Mouse (Mus musculus): Measurements from ENCODE around the gene Btnl2. TPM values are rescaled to one million over a fixed set of nuclear protein-coding genes. Genes with fewer than 3 reads are reported as not detected.
"Not testable (repeated sequence)": the region's sequence is repeated elsewhere in the genome, so short reads cannot be mapped to it uniquely, and the experiment has no call there.

The Btnl2 gene
- total RNA-seq, 1 experiment: not detected

DNA sequence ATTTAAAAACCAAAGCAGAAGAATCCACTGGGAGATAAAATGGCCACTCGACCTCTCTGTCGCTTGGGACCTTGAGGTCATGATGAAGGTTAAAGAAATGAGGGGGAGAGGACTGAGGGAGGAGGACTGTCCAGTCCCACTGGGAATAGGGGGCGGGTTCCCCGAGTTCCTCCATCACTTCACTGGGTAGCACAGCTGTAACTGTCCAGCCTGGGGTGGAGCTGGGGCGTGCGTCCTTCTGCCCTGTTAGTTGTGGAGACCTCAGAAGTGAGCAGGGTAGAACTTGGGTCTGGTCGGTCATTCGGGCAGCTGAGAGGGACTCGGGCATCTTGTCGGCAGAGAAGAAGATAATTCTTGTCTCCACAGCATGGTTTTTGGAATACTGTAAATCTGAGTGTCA, 45.4 kb upstream of the Btnl2 start:
- no peak for DNase-seq (ENCODE audit: low read depth, low spot score)
- in situ Hi-C loops (cut with MboI; ENCODE audit: low sequenced_read_pairs in 2 of 2, unreplicated experiment in 2 of 2): no loop called here
- no peaks in the 10 kb centered on the region for H3K36me3 ChIP-seq (ENCODE audit: control insufficient read depth, insufficient read depth, low read length, poor library complexity, severe bottlenecking)
- H3K4me3 ChIP-seq (ENCODE audit: insufficient read depth in 1 of 2, low read depth in 1 of 2, low read length in 2 of 2, poor library complexity in 1 of 2, severe bottlenecking in 1 of 2): peak overlapping the region; percentile 52 to 61; a peak in 3 of 4 replicates
- peaks cover 0 to 3% of the 10 kb centered on the region in 2 experiments; a peak in 1 of 4 replicates for H3K4me1 ChIP-seq (ENCODE audit: control insufficient read depth in 2 of 2, insufficient read depth in 2 of 2, low read length in 2 of 2, poor library complexity in 1 of 2)
- no peak overlapping the region for H3K27ac ChIP-seq (ENCODE audit: insufficient read depth, low read depth, low read length, poor library complexity, severe bottlenecking)
- H3K9me3 ChIP-seq (ENCODE audit: control insufficient read depth, insufficient read depth, low read depth, low read length): no peaks in the 10 kb centered on the region
- no peak overlapping the region for H3K9ac ChIP-seq (ENCODE audit: insufficient read depth, low read depth, low read length, poor library complexity, severe bottlenecking)
- TF ChIP-seq ZNF384 (IDR thresholded peaks at IDR 0.05; ENCODE audit: low read depth, low read length): no peak
- no peak for TF ChIP-seq ZC3H11A (IDR thresholded peaks at IDR 0.05; ENCODE audit: borderline replicate concordance, low read depth, low read length)
- TF ChIP-seq HCFC1 (IDR thresholded peaks at IDR 0.05; ENCODE audit: borderline replicate concordance, insufficient read depth, low read length): no peak
- TF ChIP-seq CHD2 (IDR thresholded peaks at IDR 0.05; ENCODE audit: low read depth, low read length): no peak
- TF ChIP-seq MAFK (IDR thresholded peaks at IDR 0.05; ENCODE audit: insufficient read depth, low read depth, low read length): no peak

DNA sequence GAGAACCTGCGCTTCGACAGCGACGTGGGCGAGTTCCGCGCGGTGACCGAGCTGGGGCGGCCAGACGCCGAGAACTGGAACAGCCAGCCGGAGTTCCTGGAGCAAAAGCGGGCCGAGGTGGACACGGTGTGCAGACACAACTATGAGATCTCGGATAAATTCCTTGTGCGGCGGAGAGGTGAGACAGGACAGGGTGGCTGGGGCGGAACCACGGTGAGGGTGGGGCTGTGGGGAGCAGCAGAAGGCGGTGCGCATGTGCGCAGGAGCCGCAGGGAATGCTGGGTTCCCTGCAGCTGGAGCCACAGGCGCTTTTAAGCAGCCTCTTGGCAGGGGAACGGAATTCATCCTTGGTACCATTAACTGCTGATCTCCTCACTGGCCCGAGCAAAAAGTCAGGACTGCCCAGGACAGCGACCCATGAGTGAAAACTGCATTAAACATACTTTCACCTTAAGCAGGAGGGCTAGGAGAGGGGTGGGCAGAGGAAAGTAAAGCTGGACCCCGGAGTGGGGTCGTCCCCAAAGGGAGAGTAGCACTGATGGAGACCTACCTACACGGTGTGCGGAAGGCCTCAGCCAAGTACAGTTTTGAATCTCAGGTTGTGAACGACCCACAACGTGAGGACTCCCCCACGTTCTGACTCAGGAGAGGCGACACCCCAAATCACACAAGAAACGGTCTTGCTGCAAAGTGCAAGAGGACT, 44.8 kb upstream of the Btnl2 start:
- H3K9ac ChIP-seq (ENCODE audit: insufficient read depth, low read depth, low read length, poor library complexity, severe bottlenecking): peak overlapping the region; percentile 48; the same call in 1 of the 2 replicates

DNA sequence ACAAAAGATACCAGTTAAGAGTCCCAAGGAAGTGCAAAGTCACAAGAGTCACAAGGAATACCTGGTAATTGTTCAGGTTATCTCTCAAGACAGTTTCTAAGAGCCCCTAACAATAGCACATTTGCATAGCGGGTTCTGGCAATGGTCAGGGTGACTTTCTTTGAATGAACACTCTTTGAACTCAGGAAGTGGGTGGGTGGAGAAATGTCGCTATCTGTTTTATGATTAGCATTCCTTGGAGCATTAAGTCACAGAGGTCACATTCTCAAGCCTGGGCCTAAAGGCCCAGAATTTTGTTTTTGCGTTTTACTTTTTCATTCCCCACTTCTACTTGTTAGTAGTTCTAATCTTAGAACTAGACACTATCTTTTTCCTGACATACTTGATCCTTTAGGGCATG, 44.1 kb upstream of the Btnl2 start:
- H3K4me1 ChIP-seq (ENCODE audit: control insufficient read depth in 2 of 2, insufficient read depth in 2 of 2, low read length in 2 of 2, poor library complexity in 1 of 2); H3K4me3 ChIP-seq (ENCODE audit: insufficient read depth in 1 of 2, low read depth in 1 of 2, low read length in 2 of 2, poor library complexity in 1 of 2, severe bottlenecking in 1 of 2); H3K27ac ChIP-seq (ENCODE audit: insufficient read depth, low read depth, low read length, poor library complexity, severe bottlenecking); H3K9ac ChIP-seq (ENCODE audit: insufficient read depth, low read depth, low read length, poor library complexity, severe bottlenecking); DNase-seq (ENCODE audit: low read depth, low spot score); H3K9me3 ChIP-seq (ENCODE audit: control insufficient read depth, insufficient read depth, low read depth, low read length); H3K36me3 ChIP-seq (ENCODE audit: control insufficient read depth, insufficient read depth, low read length, poor library complexity, severe bottlenecking): not testable (repeated sequence)
- in situ Hi-C loops (cut with MboI; ENCODE audit: low sequenced_read_pairs in 2 of 2, unreplicated experiment in 2 of 2): loop anchor here in 1 of 2 experiments (5.0 kb wide), 1 partner anchor 63 kb away; no protein-coding TSS in a partner anchor

More for the DNA sequence above, 44.8 kb upstream of the Btnl2 start:
- no peak for DNase-seq (ENCODE audit: low read depth, low spot score)
- H3K4me1 ChIP-seq (ENCODE audit: control insufficient read depth in 2 of 2, insufficient read depth in 2 of 2, low read length in 2 of 2, poor library complexity in 1 of 2): peaks cover 0 to 4% of the 10 kb centered on the region in 2 experiments; a peak in 1 of 4 replicates
- peak overlapping the region; percentile 52 to 61 for H3K4me3 ChIP-seq (ENCODE audit: insufficient read depth in 1 of 2, low read depth in 1 of 2, low read length in 2 of 2, poor library complexity in 1 of 2, severe bottlenecking in 1 of 2)
- no peaks in the 10 kb centered on the region for H3K36me3 ChIP-seq (ENCODE audit: control insufficient read depth, insufficient read depth, low read length, poor library complexity, severe bottlenecking)
- TF ChIP-seq MAFK (IDR thresholded peaks at IDR 0.05; ENCODE audit: insufficient read depth, low read depth, low read length): no peak
- no peak for TF ChIP-seq HCFC1 (IDR thresholded peaks at IDR 0.05; ENCODE audit: borderline replicate concordance, insufficient read depth, low read length)
- no peak for TF ChIP-seq ZC3H11A (IDR thresholded peaks at IDR 0.05; ENCODE audit: borderline replicate concordance, low read depth, low read length)
- no peak for TF ChIP-seq ZNF384 (IDR thresholded peaks at IDR 0.05; ENCODE audit: low read depth, low read length)
- no peak for TF ChIP-seq CHD2 (IDR thresholded peaks at IDR 0.05; ENCODE audit: low read depth, low read length)
- H3K27ac ChIP-seq (ENCODE audit: insufficient read depth, low read depth, low read length, poor library complexity, severe bottlenecking): no peak overlapping the region
- in situ Hi-C loops (cut with MboI; ENCODE audit: low sequenced_read_pairs in 2 of 2, unreplicated experiment in 2 of 2): loop anchor here in 1 of 2 experiments (5.0 kb wide), 1 partner anchor 63 kb away; no protein-coding TSS in a partner anchor
- no peaks in the 10 kb centered on the region for H3K9me3 ChIP-seq (ENCODE audit: control insufficient read depth, insufficient read depth, low read depth, low read length)

DNA sequence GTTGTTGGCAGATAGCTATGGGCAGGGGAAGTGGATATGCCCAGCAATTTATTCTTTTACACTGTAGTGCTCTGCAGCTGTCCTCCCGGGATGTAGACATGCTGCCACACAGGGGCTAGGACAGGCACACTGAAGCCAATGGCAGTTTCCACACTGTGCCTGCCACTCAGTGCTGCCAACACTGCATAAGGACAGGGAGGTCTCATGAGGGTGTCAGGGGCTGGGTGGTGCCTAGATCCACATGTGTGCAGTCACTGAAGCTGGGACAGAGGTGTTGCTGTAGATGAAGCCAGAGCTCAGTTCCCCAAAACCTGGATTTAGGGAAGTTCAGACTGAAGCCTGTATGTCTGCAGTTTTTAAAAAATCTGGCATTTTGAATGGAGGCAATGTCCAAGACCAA, 42.4 kb upstream of the Btnl2 start:
- no peak for TF ChIP-seq HCFC1 (IDR thresholded peaks at IDR 0.05; ENCODE audit: borderline replicate concordance, insufficient read depth, low read length)
- TF ChIP-seq ZNF384 (IDR thresholded peaks at IDR 0.05; ENCODE audit: low read depth, low read length): no peak
- TF ChIP-seq CHD2 (IDR thresholded peaks at IDR 0.05; ENCODE audit: low read depth, low read length): no peak
- TF ChIP-seq MAFK (IDR thresholded peaks at IDR 0.05; ENCODE audit: insufficient read depth, low read depth, low read length): no peak
- TF ChIP-seq ZC3H11A (IDR thresholded peaks at IDR 0.05; ENCODE audit: borderline replicate concordance, low read depth, low read length): no peak
- no peak overlapping the region for H3K9ac ChIP-seq (ENCODE audit: insufficient read depth, low read depth, low read length, poor library complexity, severe bottlenecking)
- H3K27ac ChIP-seq (ENCODE audit: insufficient read depth, low read depth, low read length, poor library complexity, severe bottlenecking): no peak overlapping the region
- no peaks in the 10 kb centered on the region for H3K9me3 ChIP-seq (ENCODE audit: control insufficient read depth, insufficient read depth, low read depth, low read length)
- no peaks in the 10 kb centered on the region for H3K36me3 ChIP-seq (ENCODE audit: control insufficient read depth, insufficient read depth, low read length, poor library complexity, severe bottlenecking)
- H3K4me3 ChIP-seq (ENCODE audit: insufficient read depth in 1 of 2, low read depth in 1 of 2, low read length in 2 of 2, poor library complexity in 1 of 2, severe bottlenecking in 1 of 2): no peak overlapping the region
- in situ Hi-C loops (cut with MboI; ENCODE audit: low sequenced_read_pairs in 2 of 2, unreplicated experiment in 2 of 2): loop anchor here in 1 of 2 experiments (5.0 kb wide), 1 partner anchor 65 kb away; no protein-coding TSS in a partner anchor
- peaks cover 0 to 4% of the 10 kb centered on the region in 2 experiments; a peak in 1 of 4 replicates for H3K4me1 ChIP-seq (ENCODE audit: control insufficient read depth in 2 of 2, insufficient read depth in 2 of 2, low read length in 2 of 2, poor library complexity in 1 of 2)
- DNase-seq (ENCODE audit: low read depth, low spot score): no peak
